Mouse (Mus musculus) CH12.LX (cell line): ENCODE measurements around the gene Efna1. TPM values are rescaled to one million over a fixed set of nuclear protein-coding genes. Genes with fewer than 3 reads are reported as not detected.
A peak's percentile ranks its signal among the peaks of the same experiment; 100 is the strongest.

ENCODE experiments used
- DNase-seq: peaks from one replicate; pipeline ENCODE4 v3.0.0-alpha.2; 2013; ENCODE audit errors: extremely low read depth
- H3K27ac ChIP-seq: 2 replicates; pipeline ENCODE4 v1.5.1; 2012; ENCODE audit warnings: low read depth, mild to moderate bottlenecking, control low read depth, moderate library complexity; ENCODE audit not compliant: insufficient read depth
- H3K27me3 ChIP-seq: replicated peaks from 2 replicates; pipeline ENCODE3; 2012; ENCODE audit warnings: inconsistent platforms
- H3K36me3 ChIP-seq, 2 experiments: replicated peaks in 1 of 2; 2 replicates each; pipeline versions ENCODE3 to v1.6.1; 2012; ENCODE audit warnings: inconsistent platforms in 1 of 2, low read length in 1 of 2, mild to moderate bottlenecking in 1 of 2, mixed read lengths in 1 of 2, moderate library complexity in 1 of 2; ENCODE audit not compliant: control insufficient read depth in 1 of 2, insufficient read depth in 1 of 2
- H3K4me1 ChIP-seq, 2 experiments: 2 replicates each; pipeline ENCODE4 v1.6.1; 2012; ENCODE audit warnings: inconsistent platforms in 1 of 2, moderate library complexity in 1 of 2; ENCODE audit not compliant: insufficient read depth in 2 of 2, control insufficient read depth in 1 of 2
- H3K4me2 ChIP-seq: 2 replicates; pipeline ENCODE4 v1.6.1; 2012; ENCODE audit warnings: low read depth, mild to moderate bottlenecking, control low read depth; ENCODE audit not compliant: poor library complexity, insufficient read depth, severe bottlenecking
- H3K4me3 ChIP-seq, 3 experiments: fragments of 150-350 bp in 1 of 3; sonication (generic) in 1 of 3; replicated peaks in 1 of 3; 2 replicates each; pipeline versions ENCODE3 to v1.5.1; 2011 to 2012; ENCODE audit warnings: low read depth in 2 of 3, low read length in 2 of 3, mild to moderate bottlenecking in 2 of 3, moderate library complexity in 2 of 3, control low read depth in 1 of 3, improper control_type of control experiment in 1 of 3, inconsistent platforms in 1 of 3, mixed read lengths in 1 of 3; ENCODE audit not compliant: poor library complexity in 1 of 3
- H3K79me2 ChIP-seq: replicated peaks from 2 replicates; pipeline ENCODE4 v1.6.1; 2012; ENCODE audit warnings: mild to moderate bottlenecking, moderate library complexity; ENCODE audit not compliant: control insufficient read depth, poor library complexity, insufficient read depth, severe bottlenecking; ENCODE audit errors: extremely low read depth
- H3K9ac ChIP-seq: 2 replicates; pipeline ENCODE4 v1.6.1; 2012; ENCODE audit warnings: low read depth, mild to moderate bottlenecking, control low read depth, moderate library complexity; ENCODE audit not compliant: insufficient read depth
- H3K9me3 ChIP-seq: replicated peaks from 2 replicates; pipeline ENCODE3; 2012; ENCODE audit warnings: low read length, inconsistent platforms, mixed read lengths
- BHLHE40 ChIP-seq: IDR thresholded peaks from 2 replicates; pipeline ENCODE4 v1.6.1; 2011; ENCODE audit warnings: mild to moderate bottlenecking, low read depth, low read length, improper control_type of control experiment
- CHD1 ChIP-seq: IDR thresholded peaks from 2 replicates; pipeline ENCODE4 v1.6.1; 2012; ENCODE audit warnings: low read depth, low read length, improper control_type of control experiment, inconsistent platforms
- CHD2 ChIP-seq: IDR thresholded peaks from 2 replicates; pipeline ENCODE4 v1.6.1; 2011; ENCODE audit warnings: low read length, improper control_type of control experiment
- EP300 ChIP-seq: IDR thresholded peaks from 2 replicates; pipeline ENCODE4 v1.6.1; 2011; ENCODE audit warnings: low read length, improper control_type of control experiment
- ETS1 ChIP-seq: conservative IDR thresholded peaks from 2 replicates; pipeline ENCODE4 v1.6.1; 2012; ENCODE audit warnings: low read depth, mild to moderate bottlenecking, inconsistent platforms, low read length, improper control_type of control experiment, moderate library complexity
- HCFC1 ChIP-seq: IDR thresholded peaks from 2 replicates; pipeline ENCODE4 v1.6.1; 2012; ENCODE audit warnings: low read depth, mild to moderate bottlenecking, inconsistent platforms, low read length, improper control_type of control experiment
- KAT2A ChIP-seq: IDR thresholded peaks from 2 replicates; pipeline ENCODE4 v1.6.1; 2012; ENCODE audit warnings: low read length, improper control_type of control experiment, inconsistent platforms; ENCODE audit not compliant: insufficient replicate concordance
- MAFK ChIP-seq: IDR thresholded peaks from 2 replicates; pipeline ENCODE4 v1.6.1; 2011; ENCODE audit warnings: low read length, improper control_type of control experiment; ENCODE audit not compliant: insufficient replicate concordance
- MXI1 ChIP-seq: IDR thresholded peaks from 2 replicates; pipeline ENCODE4 v1.6.1; 2011; ENCODE audit warnings: mild to moderate bottlenecking, low read depth, low read length, improper control_type of control experiment
- MYC ChIP-seq: IDR thresholded peaks from 2 replicates; pipeline ENCODE4 v1.6.1; 2011; ENCODE audit warnings: low read depth, mild to moderate bottlenecking, improper control_type of control experiment, low read length
- NELFE ChIP-seq: IDR thresholded peaks from 2 replicates; pipeline ENCODE4 v1.6.1; 2011; ENCODE audit warnings: low read depth, low read length, improper control_type of control experiment
- PAX5 ChIP-seq: IDR thresholded peaks from 2 replicates; pipeline ENCODE4 v1.6.1; 2012; ENCODE audit warnings: low read length, inconsistent platforms, mixed read lengths
- POLR2AphosphoS2 ChIP-seq: IDR thresholded peaks from 2 replicates; pipeline ENCODE4 v1.6.1; 2011; ENCODE audit warnings: low read depth, low read length, improper control_type of control experiment
- SMC3 ChIP-seq: IDR thresholded peaks from 2 replicates; pipeline ENCODE4 v1.6.1; 2011; ENCODE audit warnings: low read depth, low read length, improper control_type of control experiment
- TCF12 ChIP-seq: IDR thresholded peaks from 2 replicates; pipeline ENCODE4 v1.6.1; 2014; ENCODE audit warnings: low read depth, mild to moderate bottlenecking, inconsistent platforms, low read length, improper control_type of control experiment
- UBTF ChIP-seq: IDR thresholded peaks from 2 replicates; pipeline ENCODE4 v1.6.1; 2012; ENCODE audit warnings: low read depth, mild to moderate bottlenecking, inconsistent platforms, low read length, improper control_type of control experiment, moderate library complexity
- USF1 ChIP-seq: IDR thresholded peaks from 2 replicates; pipeline ENCODE4 v1.6.1; 2014; ENCODE audit warnings: low read depth, mild to moderate bottlenecking, inconsistent platforms, low read length, improper control_type of control experiment
- ZMIZ1 ChIP-seq: IDR thresholded peaks from 2 replicates; pipeline ENCODE4 v1.6.1; 2012; ENCODE audit warnings: low read depth, mild to moderate bottlenecking, inconsistent platforms, low read length, improper control_type of control experiment
- dilution Hi-C: fragments of 300-500 bp; cut with MboI; formaldehyde crosslinking; loops from 2 replicates; pipeline ENCODE4 v1.14.3; 2020; ENCODE audit warnings: low sequenced_read_pairs; ENCODE audit not compliant: extremely low pct_unique_long_range_greater_than_20kb, extremely low pct_ligation_motif_present
- in situ Hi-C: fragments of 300-500 bp; cut with MboI; formaldehyde crosslinking; loops from 3 replicates; pipeline ENCODE4 v1.14.3; 2019; ENCODE audit warnings: low sequenced_read_pairs, low pct_ligation_motif_present, low pct_unique_long_range_greater_than_20kb, mixed read lengths
- polyA plus RNA-seq: library from polyadenylated mRNA; unstranded; fragments of >175 nt; gene quantifications from 2 replicates; pipeline ENCODE4 v1.2.1, GENCODE M21; 2012; ENCODE audit warnings: low read depth; ENCODE audit not compliant: insufficient read length
- total RNA-seq, 2 experiments: library from RNA; depleted of rRNA; stranded (reverse); fragments of 300-350 nt in 1 of 2; fragments of >200 nt in 1 of 2; gene quantifications; 2 replicates each; pipeline ENCODE4 v1.2.3; 2012 to 2014

The Efna1 gene
- total and polyA plus RNA-seq, 3 experiments = 0.70 to 0.93 (median 0.71) TPM

DNA sequence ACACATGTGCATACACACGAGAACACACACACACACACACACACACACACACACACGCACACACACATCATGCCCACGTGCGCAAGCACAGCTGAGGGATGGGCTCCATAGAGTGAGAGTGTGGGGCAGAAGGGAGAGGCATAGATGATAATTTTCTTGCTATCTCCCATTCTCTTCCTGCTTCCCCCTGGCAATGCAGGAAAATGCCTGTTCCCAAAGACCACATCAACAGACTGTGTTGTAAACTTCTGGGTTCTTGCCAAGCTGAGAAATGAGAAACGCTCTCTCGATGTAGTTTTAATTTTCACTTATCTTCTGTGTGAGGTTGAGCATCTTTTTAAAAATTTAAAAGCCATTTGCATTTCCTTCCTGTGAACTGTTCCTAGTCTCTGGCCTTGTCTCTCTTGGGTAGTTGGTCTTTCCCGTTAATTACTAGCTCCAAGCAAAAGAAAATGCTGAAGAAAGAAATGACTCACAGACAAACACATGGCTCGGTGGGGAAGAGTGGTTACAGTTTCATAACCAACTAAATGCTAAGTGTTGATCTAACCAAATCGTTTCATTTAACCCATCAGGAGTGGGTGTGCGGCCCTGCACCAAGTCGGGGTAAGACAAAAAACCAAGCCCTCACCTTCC lies 15.9 kb upstream of the Efna1 start:
- Histone ChIP-seq H3K27ac (no peak overlapping the region), H3K27me3 (no peaks in the 10 kb centered on the region), H3K9ac (no peak overlapping the region), H3K4me2 (no peak overlapping the region), H3K79me2 (no peaks in the 10 kb centered on the region), H3K9me3 (no peaks in the 10 kb centered on the region), H3K4me1 (peaks cover 7 to 31% of the 10 kb centered on the region in 2 experiments), H3K4me3 (peak overlapping the region in 1 of 3 experiments; percentile 37), H3K36me3 (no peaks in the 10 kb centered on the region)
- no peak for DNase-seq
- dilution Hi-C loops (no loop called here), in situ Hi-C loops (loop anchor here (5.0 kb wide), 1 partner anchor 50 kb away; the partner anchor contains the start of genes Krtcap2 and Trim46)
- TF ChIP-seq KAT2A = no peak
- TF ChIP-seq MXI1 = no peak
- TF ChIP-seq USF1 = no peak
- TF ChIP-seq HCFC1 = no peak
- TF ChIP-seq SMC3 = no peak
- no peak for TF ChIP-seq NELFE
- TF ChIP-seq UBTF = no peak
- no peak for TF ChIP-seq MAFK
- TF ChIP-seq PAX5 = no peak
- no peak for TF ChIP-seq CHD2
- no peak for TF ChIP-seq ZMIZ1
- no peak for TF ChIP-seq ETS1
- TF ChIP-seq MYC = no peak
- TF ChIP-seq BHLHE40 = no peak
- no peak for TF ChIP-seq TCF12
- TF ChIP-seq POLR2AphosphoS2 = no peak
- no peak for TF ChIP-seq EP300

DNA sequence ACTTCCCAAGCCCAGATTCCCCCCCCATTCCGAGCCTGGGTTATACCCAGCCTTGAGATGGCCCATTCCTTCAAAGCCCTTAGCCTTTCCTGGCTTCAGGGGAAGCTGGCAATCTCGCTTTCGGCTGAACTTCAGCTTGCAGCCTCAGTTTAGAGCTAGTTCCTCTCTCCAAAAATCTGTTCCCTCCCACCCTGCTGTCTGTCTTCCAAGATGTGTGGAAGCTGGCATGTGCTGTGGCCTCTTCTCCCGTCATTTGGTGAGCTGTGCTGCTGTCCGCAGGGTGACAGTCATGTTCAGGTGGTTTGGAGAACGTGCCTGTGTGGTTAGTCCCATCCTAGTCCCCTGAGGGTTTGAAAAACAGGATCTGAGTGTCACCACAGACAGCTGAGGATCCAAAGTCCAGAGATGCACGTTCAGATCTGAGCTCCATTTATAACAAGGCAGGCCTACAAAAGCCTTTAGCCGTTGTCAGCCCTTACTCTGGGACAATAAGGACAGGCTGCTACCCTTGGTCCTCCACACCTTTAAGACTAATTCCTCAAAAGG lies 14.8 kb upstream of the Efna1 start:
- Histone ChIP-seq H3K79me2 (no peaks in the 10 kb centered on the region), H3K27me3 (no peaks in the 10 kb centered on the region), H3K4me3 (no peak overlapping the region), H3K9ac (no peak overlapping the region), H3K9me3 (no peaks in the 10 kb centered on the region), H3K36me3 (no peaks in the 10 kb centered on the region), H3K4me1 (peaks cover 7 to 31% of the 10 kb centered on the region in 2 experiments), H3K27ac (no peak overlapping the region), H3K4me2 (no peak overlapping the region)
- in situ Hi-C loops = loop anchor here (5.0 kb wide), 1 partner anchor 48 kb away; the partner anchor contains the start of genes Krtcap2 and Trim46
- dilution Hi-C loops = no loop called here
- TF ChIP-seq CHD1 (no peak), NELFE (no peak), ETS1 (no peak), BHLHE40 (peak; percentile 63)
- DNase-seq = no peak
